Mouse (Mus musculus) cerebellum, adult 2 months (tissue): ENCODE data around the gene Faah.

ENCODE experiments used
- CTCF ChIP-seq: fragments of 200-500 bp; IDR thresholded peaks from 2 replicates; pipeline ENCODE4 v1.5.1; 2011; ENCODE audit warnings: low read depth, mild to moderate bottlenecking, control low read depth, low read length, moderate library complexity, borderline replicate concordance; ENCODE audit not compliant: insufficient read depth
- POLR2A ChIP-seq: fragments of 200-500 bp; IDR thresholded peaks from 2 replicates; pipeline ENCODE4 v1.6.1; 2011; ENCODE audit warnings: low read length, control low read depth, borderline replicate concordance; ENCODE audit not compliant: insufficient read depth

GRCm38 (mm10) chr4:115962671-115963412 is 54.9 kb downstream of the Faah start:
- TF ChIP-seq CTCF = no peak
- TF ChIP-seq POLR2A = no peak
